Mouse (Mus musculus) E14TG2a.4 (cell line): Measurements from ENCODE around the gene Fbxo5.

Experiments
- H3K27me3 ChIP-seq: 2 replicates; pipeline ENCODE4 v1.6.1; 2014; ENCODE audit warnings: low read length, control low read depth; ENCODE audit not compliant: insufficient read depth
- H3K36me3 ChIP-seq: 2 replicates; pipeline ENCODE4 v1.6.1; 2014; ENCODE audit warnings: low read length, control low read depth; ENCODE audit not compliant: insufficient read depth
- H3K4me1 ChIP-seq: replicated peaks from 2 replicates; pipeline ENCODE4 v1.6.1; 2014; ENCODE audit warnings: low read depth, low read length, control low read depth
- H3K4me3 ChIP-seq: replicated peaks from 2 replicates; pipeline ENCODE4 v1.5.1; 2014; ENCODE audit warnings: mild to moderate bottlenecking, low read length
- H3K9me3 ChIP-seq: 2 replicates; pipeline ENCODE4 v1.6.1; 2014; ENCODE audit warnings: low read length, control low read depth
- CTCF ChIP-seq: conservative IDR thresholded peaks from 2 replicates; pipeline ENCODE4 v1.5.1; 2014; ENCODE audit warnings: low read length
- NANOG ChIP-seq: IDR thresholded peaks from 2 replicates; pipeline ENCODE4 v1.6.1; 2014; ENCODE audit warnings: borderline replicate concordance, low read length, mixed read lengths
- POU5F1 ChIP-seq: IDR thresholded peaks from 2 replicates; pipeline ENCODE4 v1.6.1; 2014; ENCODE audit warnings: low read length, borderline replicate concordance

Fbxo5 gene

DNA sequence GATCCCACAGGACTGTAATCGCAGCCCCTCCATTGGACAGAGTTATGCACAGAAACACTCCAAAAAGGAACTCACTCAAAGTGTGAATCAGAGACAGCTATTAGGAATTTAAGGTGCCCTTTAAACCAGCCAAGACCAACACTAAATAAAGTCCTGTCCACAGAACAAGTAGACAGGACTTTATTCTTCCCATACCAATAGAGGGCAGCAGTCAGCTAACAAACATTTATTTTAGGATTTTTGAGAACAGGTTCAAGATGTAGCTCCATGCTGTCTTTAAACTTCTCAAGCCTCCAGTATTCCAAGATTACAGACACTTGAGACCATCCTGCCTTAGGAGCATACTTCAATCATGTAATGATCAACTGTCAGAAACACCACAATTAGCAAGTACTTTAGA lies 4.9 kb downstream of the Fbxo5 start:
- H3K9me3 ChIP-seq = no peaks in the 10 kb centered on the region
- peaks cover 60% of the 10 kb centered on the region for H3K36me3 ChIP-seq
- peak overlapping the region; percentile 97 for H3K4me3 ChIP-seq
- H3K4me1 ChIP-seq = peaks cover 62% of the 10 kb centered on the region
- no peaks in the 10 kb centered on the region for H3K27me3 ChIP-seq
- TF ChIP-seq POU5F1 (no peak), CTCF (peak; percentile 73)

DNA sequence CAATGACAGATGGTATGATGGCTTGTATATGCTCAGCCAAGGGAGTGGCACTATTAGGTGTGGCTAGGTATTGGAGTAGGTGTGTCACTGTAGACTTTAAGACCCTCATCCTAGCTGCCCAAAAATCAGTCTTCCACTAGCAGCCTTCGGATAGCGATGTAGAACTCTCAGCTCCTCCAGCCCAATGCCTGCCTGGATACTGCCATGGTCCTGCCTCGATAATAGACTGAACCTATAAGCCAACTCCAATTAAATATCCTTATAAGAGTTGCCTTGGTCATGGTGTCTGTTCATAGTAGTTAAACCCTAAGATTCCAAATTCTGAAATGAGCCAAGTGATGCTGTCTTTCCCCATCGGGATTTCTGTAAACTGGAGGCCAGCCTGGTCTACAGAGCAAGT lies 7.3 kb downstream of the Fbxo5 start:
- no peak overlapping the region for H3K4me3 ChIP-seq
- H3K4me1 ChIP-seq = peaks cover 62% of the 10 kb centered on the region
- TF ChIP-seq NANOG = no peak
- no peak for TF ChIP-seq CTCF
- no peak for TF ChIP-seq POU5F1
- H3K9me3 ChIP-seq = no peaks in the 10 kb centered on the region
- H3K27me3 ChIP-seq = no peaks in the 10 kb centered on the region
- H3K36me3 ChIP-seq = peaks cover 53% of the 10 kb centered on the region

DNA sequence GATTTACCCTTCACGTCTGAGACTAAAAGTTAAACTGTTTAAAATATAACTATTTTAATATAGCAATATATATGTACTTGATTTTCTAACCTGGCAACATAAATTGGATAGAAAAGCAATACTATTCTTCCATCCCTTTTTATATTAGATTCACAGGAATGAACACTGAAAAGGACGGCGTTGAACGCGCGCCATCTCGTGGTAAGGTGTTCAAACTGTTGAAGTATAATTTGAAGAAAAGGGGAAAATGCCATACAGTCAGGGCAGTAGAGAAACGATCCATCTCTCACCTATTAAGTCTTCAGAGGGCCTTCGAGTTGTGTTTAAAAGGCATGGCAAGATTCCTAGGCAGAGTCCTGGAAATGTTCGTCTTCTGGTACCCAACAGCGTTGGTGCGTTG lies 14.7 kb downstream of the Fbxo5 start:
- no peaks in the 10 kb centered on the region for H3K9me3 ChIP-seq
- H3K27me3 ChIP-seq = 0 out of 2 replicates have a peak, but pooled peaks cover 4% of the 10 kb centered on the region
- no peak overlapping the region for H3K4me3 ChIP-seq
- TF ChIP-seq CTCF (peak; percentile 41), NANOG (no peak)
- 0 out of 2 replicates have a peak, but pooled peaks cover 5% of the 10 kb centered on the region for H3K4me1 ChIP-seq
- no peaks in the 10 kb centered on the region for H3K36me3 ChIP-seq

DNA sequence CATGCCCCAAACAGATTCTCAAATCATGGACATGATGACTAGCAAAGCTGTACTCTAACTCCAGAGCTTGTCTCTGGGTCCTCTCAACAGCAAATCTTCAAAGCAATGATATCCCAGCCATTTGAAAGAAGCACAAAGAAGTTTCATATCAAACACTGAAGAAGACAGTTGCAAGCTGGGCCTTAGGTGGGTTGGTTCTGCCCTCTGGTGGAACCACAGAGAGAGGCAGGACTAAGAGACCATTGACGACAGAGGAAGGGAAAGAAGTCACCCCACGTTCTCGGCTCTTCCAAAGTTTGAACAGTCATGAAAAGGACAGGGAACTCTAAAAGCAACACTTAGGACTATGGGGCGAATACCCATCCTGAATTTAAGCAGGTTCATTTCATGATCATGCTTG lies 18.5 kb downstream of the Fbxo5 start:
- H3K4me1 ChIP-seq = 0 out of 2 replicates have a peak, but pooled peaks cover 2% of the 10 kb centered on the region
- 0 out of 2 replicates have a peak, but pooled peaks cover 4% of the 10 kb centered on the region for H3K27me3 ChIP-seq
- TF ChIP-seq CTCF (peak; percentile 60), NANOG (no peak)
- H3K4me3 ChIP-seq = no peak overlapping the region
- no peaks in the 10 kb centered on the region for H3K9me3 ChIP-seq
- no peaks in the 10 kb centered on the region for H3K36me3 ChIP-seq
